Mouse (Mus musculus) yolk sac, embryonic 10.5 days (tissue): ENCODE results near the gene Gm7544.
"Not testable (repeated sequence)": the region's sequence is repeated elsewhere in the genome, so short reads cannot be mapped to it uniquely, and the experiment has no call there.

Source experiments
- DNase-seq: peaks from one replicate; pipeline ENCODE4 v3.0.0-alpha.2; 2017; ENCODE audit warnings: low spot score

Gene Gm7544

GRCm38 (mm10) chr1:82955913-82956312 is at the start of gene Gm7544:
TSS of gene Gm7544 (minus strand) at chr1:82956013.
- not testable (repeated sequence) for DNase-seq

- DNase-seq: not testable (repeated sequence)
Measured at GRCm38 (mm10) chr1:83000306-83000705, 44.5 kb upstream of the Gm7544 start, which contains the start of gene Gm47959. TSS of gene Gm47959 (plus strand) at chr1:83000548.

- no peak for DNase-seq
Measured at GRCm38 (mm10) chr1:82993947-82994346, 38.1 kb upstream of the Gm7544 start.

GRCm38 (mm10) chr1:82992093-82992492 is 36.3 kb upstream of the Gm7544 start:
- no peak for DNase-seq

GRCm38 (mm10) chr1:82991596-82991995 is 35.8 kb upstream of the Gm7544 start:
- no peak for DNase-seq

GRCm38 (mm10) chr1:82991062-82991461 is 35.2 kb upstream of the Gm7544 start:
- DNase-seq: no peak

- DNase-seq: peak; percentile 38
Measured at GRCm38 (mm10) chr1:82987530-82988198, 31.9 kb upstream of the Gm7544 start.

GRCm38 (mm10) chr1:82986738-82987137 is 30.9 kb upstream of the Gm7544 start:
- no peak for DNase-seq

GRCm38 (mm10) chr1:82977840-82978239 is 22.0 kb upstream of the Gm7544 start:
- DNase-seq: no peak

- no peak for DNase-seq
Measured at GRCm38 (mm10) chr1:82975750-82976149, 19.9 kb upstream of the Gm7544 start.

- DNase-seq: peak; percentile 29
Measured at GRCm38 (mm10) chr1:82974342-82974741, 18.5 kb upstream of the Gm7544 start.

- no peak for DNase-seq
Measured at GRCm38 (mm10) chr1:82973901-82974300, 18.1 kb upstream of the Gm7544 start.

- DNase-seq: no peak
Measured at GRCm38 (mm10) chr1:82973244-82973643, 17.4 kb upstream of the Gm7544 start.

- DNase-seq: peak; percentile 58
Measured at GRCm38 (mm10) chr1:82972046-82972445, 16.2 kb upstream of the Gm7544 start.

GRCm38 (mm10) chr1:82966413-82966812 is 10.6 kb upstream of the Gm7544 start:
- DNase-seq: no peak

GRCm38 (mm10) chr1:82959870-82960385 is 4.1 kb upstream of the Gm7544 start, which contains the start of gene Gm47955:
TSS of gene Gm47955 (plus strand) at chr1:82960286.
- DNase-seq: no peak

GRCm38 (mm10) chr1:82948601-82949000 is 7.2 kb downstream of the Gm7544 start:
- no peak for DNase-seq

GRCm38 (mm10) chr1:82946029-82946428 is 9.8 kb downstream of the Gm7544 start:
- DNase-seq: not testable (repeated sequence)

GRCm38 (mm10) chr1:82943295-82943694 is 12.5 kb downstream of the Gm7544 start, which contains the start of gene A030003K21Rik:
TSS of gene A030003K21Rik (minus strand) at chr1:82943388.
- DNase-seq: not testable (repeated sequence)

GRCm38 (mm10) chr1:82942505-82942904 is 13.3 kb downstream of the Gm7544 start:
- DNase-seq: not testable (repeated sequence)

- DNase-seq: no peak
Measured at GRCm38 (mm10) chr1:82938666-82939065, 17.1 kb downstream of the Gm7544 start.

GRCm38 (mm10) chr1:82931326-82931725 is 24.5 kb downstream of the Gm7544 start, which contains the start of gene Gm6217:
TSS of gene Gm6217 (minus strand) at chr1:82931399.
- DNase-seq: not testable (repeated sequence)

GRCm38 (mm10) chr1:82930558-82930957 is 25.3 kb downstream of the Gm7544 start:
- DNase-seq: not testable (repeated sequence)
